Mouse (Mus musculus): ENCODE measurements at regions not wholly inside any gene's neighbourhood (a gene's known extent, or its start where the extent isn't known, plus 50 kb on each side); places are given as distances from the start of the nearest gene placed in this dataset.

GRCm38 (mm10) chr8:30522806-30523462 is 2905.6 kb upstream of the 5930422O12Rik start:
- H3K9me3 ChIP-seq (ENCODE audit: control insufficient read depth, low read length) = no peaks in the 10 kb centered on the region
- DNase-seq (ENCODE audit: low spot score) (no peak), ATAC-seq (replicated peaks; ENCODE audit: low FRiP score) (peak; percentile 69)
- no peak overlapping the region for H3K9ac ChIP-seq (ENCODE audit: low read length)
- H3K27me3 ChIP-seq (ENCODE audit: control insufficient read depth, insufficient read depth, low read length) = no peaks in the 10 kb centered on the region
- H3K4me3 ChIP-seq (ENCODE audit: low read depth, low read length) = no peak overlapping the region
- 0 out of 2 replicates have a peak overlapping the region, but pooled peaks have one; percentile 3 for H3K4me2 ChIP-seq (ENCODE audit: low read depth, low read length, severe bottlenecking)
- H3K36me3 ChIP-seq (ENCODE audit: control insufficient read depth, insufficient read depth, low read length) = no peaks in the 10 kb centered on the region
- 24% methylated on average over 10 of the region's 10 CpGs for WGBS
- no peak overlapping the region for H3K27ac ChIP-seq (ENCODE audit: low read depth, low read length)
- 0 out of 2 replicates have a peak, but pooled peaks cover 2% of the 10 kb centered on the region for H3K4me1 ChIP-seq (replicated peaks; ENCODE audit: control insufficient read depth, insufficient read depth, low read length)

- ATAC-seq (replicated peaks; ENCODE audit: low FRiP score) (no peak), DNase-seq (ENCODE audit: low spot score) (no peak)
- Histone ChIP-seq H3K27me3 (ENCODE audit: control insufficient read depth, insufficient read depth, low read length) (no peaks in the 10 kb centered on the region), H3K4me1 (replicated peaks; ENCODE audit: control insufficient read depth, insufficient read depth, low read length) (no peaks in the 10 kb centered on the region), H3K9ac (ENCODE audit: low read length) (no peak overlapping the region), H3K9me3 (ENCODE audit: control insufficient read depth, low read length) (no peaks in the 10 kb centered on the region), H3K4me2 (ENCODE audit: low read depth, low read length, severe bottlenecking) (no peak overlapping the region), H3K36me3 (ENCODE audit: control insufficient read depth, insufficient read depth, low read length) (no peaks in the 10 kb centered on the region), H3K4me3 (ENCODE audit: low read depth, low read length) (no peak overlapping the region), H3K27ac (ENCODE audit: low read depth, low read length) (no peak overlapping the region)
- 56% methylated on average over 3 of the region's 3 CpGs for WGBS
These were observed 2895.5 kb upstream of the 5930422O12Rik start for GRCm38 (mm10) chr8:30532862-30533500.

GRCm38 (mm10) chr8:30533501-30533870 is 2895.0 kb upstream of the 5930422O12Rik start:
- no peaks in the 10 kb centered on the region for H3K27me3 ChIP-seq (ENCODE audit: control insufficient read depth, insufficient read depth, low read length)
- H3K36me3 ChIP-seq (ENCODE audit: control insufficient read depth, insufficient read depth, low read length) = no peaks in the 10 kb centered on the region
- H3K9ac ChIP-seq (ENCODE audit: low read length) = no peak overlapping the region
- H3K27ac ChIP-seq (ENCODE audit: low read depth, low read length) = no peak overlapping the region
- no peak overlapping the region for H3K4me3 ChIP-seq (ENCODE audit: low read depth, low read length)
- no peaks in the 10 kb centered on the region for H3K9me3 ChIP-seq (ENCODE audit: control insufficient read depth, low read length)
- no peak overlapping the region for H3K4me2 ChIP-seq (ENCODE audit: low read depth, low read length, severe bottlenecking)
- 88% methylated on average over 3 of the region's 3 CpGs for WGBS
- no peaks in the 10 kb centered on the region for H3K4me1 ChIP-seq (replicated peaks; ENCODE audit: control insufficient read depth, insufficient read depth, low read length)
- DNase-seq (ENCODE audit: low spot score) (no peak), ATAC-seq (replicated peaks; ENCODE audit: low FRiP score) (no peak)

- no peak overlapping the region for H3K9ac ChIP-seq (ENCODE audit: low read length)
- no peak overlapping the region for H3K4me3 ChIP-seq (ENCODE audit: low read depth, low read length)
- no peaks in the 10 kb centered on the region for H3K9me3 ChIP-seq (ENCODE audit: control insufficient read depth, low read length)
- no peaks in the 10 kb centered on the region for H3K36me3 ChIP-seq (ENCODE audit: control insufficient read depth, insufficient read depth, low read length)
- H3K27ac ChIP-seq (ENCODE audit: low read depth, low read length) = no peak overlapping the region
- 75% methylated on average over 3 of the region's 3 CpGs for WGBS
- ATAC-seq (replicated peaks; ENCODE audit: low FRiP score) (no peak), DNase-seq (ENCODE audit: low spot score) (no peak)
- H3K4me1 ChIP-seq (replicated peaks; ENCODE audit: control insufficient read depth, insufficient read depth, low read length) = no peaks in the 10 kb centered on the region
- H3K4me2 ChIP-seq (ENCODE audit: low read depth, low read length, severe bottlenecking) = no peak overlapping the region
- no peaks in the 10 kb centered on the region for H3K27me3 ChIP-seq (ENCODE audit: control insufficient read depth, insufficient read depth, low read length)
These were observed 2893.1 kb upstream of the 5930422O12Rik start for GRCm38 (mm10) chr8:30535450-30535849.

GRCm38 (mm10) chr8:30542196-30542595 is 2886.3 kb upstream of the 5930422O12Rik start:
- no peak overlapping the region for H3K4me2 ChIP-seq (ENCODE audit: low read depth, low read length, severe bottlenecking)
- no peaks in the 10 kb centered on the region for H3K27me3 ChIP-seq (ENCODE audit: control insufficient read depth, insufficient read depth, low read length)
- ATAC-seq (replicated peaks; ENCODE audit: low FRiP score) (no peak), DNase-seq (ENCODE audit: low spot score) (no peak)
- no peak overlapping the region for H3K27ac ChIP-seq (ENCODE audit: low read depth, low read length)
- H3K9ac ChIP-seq (ENCODE audit: low read length) = no peak overlapping the region
- no peaks in the 10 kb centered on the region for H3K9me3 ChIP-seq (ENCODE audit: control insufficient read depth, low read length)
- WGBS = 92% methylated on average over 1 of the region's 1 CpGs
- H3K4me1 ChIP-seq (replicated peaks; ENCODE audit: control insufficient read depth, insufficient read depth, low read length) = no peaks in the 10 kb centered on the region
- H3K4me3 ChIP-seq (ENCODE audit: low read depth, low read length) = no peak overlapping the region
- H3K36me3 ChIP-seq (ENCODE audit: control insufficient read depth, insufficient read depth, low read length) = no peaks in the 10 kb centered on the region

GRCm38 (mm10) chr8:30547820-30548219 is 2880.7 kb upstream of the 5930422O12Rik start:
- Histone ChIP-seq H3K36me3 (ENCODE audit: control insufficient read depth, insufficient read depth, low read length) (no peaks in the 10 kb centered on the region), H3K4me2 (ENCODE audit: low read depth, low read length, severe bottlenecking) (no peak overlapping the region), H3K27ac (ENCODE audit: low read depth, low read length) (no peak overlapping the region), H3K4me3 (ENCODE audit: low read depth, low read length) (no peak overlapping the region), H3K9ac (ENCODE audit: low read length) (no peak overlapping the region), H3K4me1 (replicated peaks; ENCODE audit: control insufficient read depth, insufficient read depth, low read length) (no peaks in the 10 kb centered on the region), H3K27me3 (ENCODE audit: control insufficient read depth, insufficient read depth, low read length) (no peaks in the 10 kb centered on the region), H3K9me3 (ENCODE audit: control insufficient read depth, low read length) (no peaks in the 10 kb centered on the region)
- no peak for ATAC-seq (replicated peaks; ENCODE audit: low FRiP score)
- WGBS = 46% methylated on average over 2 of the region's 2 CpGs
- DNase-seq (ENCODE audit: low spot score) = no peak

- DNase-seq (ENCODE audit: low spot score) (no peak), ATAC-seq (replicated peaks; ENCODE audit: low FRiP score) (no peak)
- no peak overlapping the region for H3K4me3 ChIP-seq (ENCODE audit: low read depth, low read length)
- no peaks in the 10 kb centered on the region for H3K4me1 ChIP-seq (replicated peaks; ENCODE audit: control insufficient read depth, insufficient read depth, low read length)
- no peak overlapping the region for H3K4me2 ChIP-seq (ENCODE audit: low read depth, low read length, severe bottlenecking)
- whole genome bisulfite sequencing = 76% methylated on average over 1 of the region's 1 CpGs
- no peak overlapping the region for H3K9ac ChIP-seq (ENCODE audit: low read length)
- H3K36me3 ChIP-seq (ENCODE audit: control insufficient read depth, insufficient read depth, low read length) = no peaks in the 10 kb centered on the region
- no peak overlapping the region for H3K27ac ChIP-seq (ENCODE audit: low read depth, low read length)
- H3K9me3 ChIP-seq (ENCODE audit: control insufficient read depth, low read length) = no peaks in the 10 kb centered on the region
- H3K27me3 ChIP-seq (ENCODE audit: control insufficient read depth, insufficient read depth, low read length) = no peaks in the 10 kb centered on the region
These were observed 2877.5 kb upstream of the 5930422O12Rik start for GRCm38 (mm10) chr8:30551051-30551450.

GRCm38 (mm10) chr8:30557429-30557828 is 2871.1 kb upstream of the 5930422O12Rik start:
- no peak overlapping the region for H3K4me2 ChIP-seq (ENCODE audit: low read depth, low read length, severe bottlenecking)
- no peaks in the 10 kb centered on the region for H3K36me3 ChIP-seq (ENCODE audit: control insufficient read depth, insufficient read depth, low read length)
- ATAC-seq (replicated peaks; ENCODE audit: low FRiP score) (no peak), DNase-seq (ENCODE audit: low spot score) (no peak)
- no peaks in the 10 kb centered on the region for H3K4me1 ChIP-seq (replicated peaks; ENCODE audit: control insufficient read depth, insufficient read depth, low read length)
- no peak overlapping the region for H3K9ac ChIP-seq (ENCODE audit: low read length)
- H3K27me3 ChIP-seq (ENCODE audit: control insufficient read depth, insufficient read depth, low read length) = no peaks in the 10 kb centered on the region
- H3K9me3 ChIP-seq (ENCODE audit: control insufficient read depth, low read length) = no peaks in the 10 kb centered on the region
- no peak overlapping the region for H3K27ac ChIP-seq (ENCODE audit: low read depth, low read length)
- no peak overlapping the region for H3K4me3 ChIP-seq (ENCODE audit: low read depth, low read length)
